Mouse (Mus musculus) heart, postnatal 14 days (tissue): ENCODE measurements at regions not wholly inside any gene's neighbourhood (a gene's known extent, or its start where the extent isn't known, plus 50 kb on each side); places are given as distances from the start of the nearest gene placed in this dataset.
A peak's percentile ranks its signal among the peaks of the same experiment; 100 is the strongest.
"Not testable (repeated sequence)": the region's sequence is repeated elsewhere in the genome, so short reads cannot be mapped to it uniquely, and the experiment has no call there.

ENCODE experiments used
- DNase-seq, 2 experiments: peaks; one replicate each; pipeline ENCODE4 v3.0.0; 2021 to 2022
- intact Hi-C: fragments of 180-260 bp; cut with DNase I; formaldehyde crosslinking; loops from one replicate; pipeline ENCODE4 v1.15.1; 2025

DNA sequence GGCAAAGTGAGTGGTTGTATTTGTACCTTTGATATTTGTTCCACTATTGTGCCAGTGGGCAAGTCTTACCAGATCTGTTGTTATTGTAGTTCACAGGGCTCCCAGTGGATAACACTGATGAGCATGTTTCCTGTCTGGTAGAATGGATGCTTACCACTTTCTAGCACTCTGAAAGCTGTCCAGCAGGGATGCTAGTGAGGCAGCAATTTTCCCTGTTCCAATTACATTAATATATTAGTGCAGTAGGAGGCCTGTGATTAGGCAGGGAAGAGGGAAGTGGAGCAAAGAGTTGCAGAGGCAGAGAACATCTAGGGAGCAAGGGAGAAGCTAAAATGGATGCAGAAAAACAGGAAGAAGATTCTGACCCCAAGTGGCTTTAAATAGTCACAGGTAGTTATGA, 348.0 kb downstream of the Adam29 start:
- intact Hi-C loops = loop anchor here (5.0 kb wide), 1 partner anchor 126 kb away; no protein-coding TSS in a partner anchor
- DNase-seq = not testable (repeated sequence)

DNA sequence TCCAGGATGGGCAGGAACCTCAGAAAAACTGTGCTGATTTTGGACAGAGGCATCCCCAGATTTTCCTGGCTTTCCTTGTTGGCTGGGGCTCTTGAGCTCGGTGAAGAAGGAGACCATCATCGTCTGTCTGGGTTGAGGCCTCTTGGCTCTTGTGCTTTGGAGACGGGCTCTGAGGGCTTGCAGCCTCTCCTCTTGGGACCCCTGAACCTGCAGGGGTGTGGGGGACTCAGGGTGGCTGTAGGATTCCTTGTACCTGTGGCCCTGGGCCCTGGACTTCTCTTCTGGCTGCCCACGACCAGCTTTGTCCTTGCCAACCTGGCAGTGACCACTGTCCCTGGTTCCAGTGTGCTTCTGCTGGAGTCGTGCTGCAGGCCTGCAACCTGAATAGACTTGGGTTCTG, 367.9 kb downstream of the Adam29 start:
- intact Hi-C loops = no loop called here
- DNase-seq = no peak

DNA sequence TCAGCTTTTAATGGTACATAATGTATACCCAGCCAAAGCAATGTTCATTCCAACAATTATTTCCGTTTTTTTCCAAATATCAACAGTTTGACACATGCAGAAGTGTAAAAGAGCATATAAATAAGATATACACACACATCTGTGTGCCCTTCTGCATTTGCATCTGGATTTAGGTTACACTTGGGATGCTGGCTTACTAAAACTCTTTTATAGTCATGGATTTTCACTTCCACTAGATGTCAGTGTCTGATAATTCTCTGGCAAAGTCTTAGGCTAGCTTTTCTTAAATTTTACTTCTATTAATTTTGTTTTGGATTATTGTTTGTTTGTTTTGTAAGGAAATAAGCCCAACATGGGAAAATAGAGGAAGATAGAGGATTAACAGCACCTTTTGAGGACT, 377.4 kb downstream of the Adam29 start:
- DNase-seq, intact Hi-C loops: not testable (repeated sequence)

DNA sequence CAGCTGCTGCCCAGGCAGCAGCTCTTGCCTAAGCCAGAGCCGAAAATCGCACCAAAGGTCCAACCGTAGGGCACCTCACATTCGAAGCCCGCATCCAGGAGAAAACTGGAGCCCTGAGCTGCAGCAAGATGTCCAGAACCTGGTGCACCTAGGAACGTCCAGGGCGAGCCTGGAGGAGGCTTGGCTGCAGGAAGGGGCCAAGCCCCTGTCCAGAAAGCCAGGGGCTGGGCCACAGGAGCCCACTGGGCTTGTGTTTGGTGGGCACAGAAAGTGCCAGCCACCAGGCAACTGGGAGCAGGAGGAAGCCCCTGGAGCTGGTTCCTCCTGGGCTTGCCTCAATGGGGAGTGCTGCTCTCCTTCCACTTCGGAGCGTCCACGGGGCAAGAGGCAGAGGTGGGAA, 387.6 kb downstream of the Adam29 start:
- intact Hi-C loops = not testable (repeated sequence)

DNA sequence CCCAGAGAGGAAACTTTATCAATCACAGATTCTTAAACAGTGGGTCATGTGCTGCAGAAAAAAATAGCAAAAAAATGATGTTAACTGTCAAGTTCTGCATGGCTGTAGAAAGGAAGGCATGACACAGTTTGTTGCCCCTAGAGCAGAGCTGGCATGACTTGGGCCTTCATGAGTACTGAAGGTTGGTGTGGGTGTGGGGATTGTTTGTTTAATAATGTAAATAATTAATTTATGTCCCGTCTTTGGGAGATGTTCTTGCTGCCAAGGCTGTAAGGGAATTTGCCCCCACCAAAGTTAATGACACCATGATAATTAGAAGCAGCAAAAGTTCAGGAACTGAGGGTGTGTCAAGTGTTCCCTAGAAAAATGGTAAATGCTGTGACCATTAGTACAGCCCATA, 429.4 kb downstream of the Adam29 start:
- intact Hi-C loops = no loop called here
- DNase-seq = no peak

More for the DNA sequence above, 387.6 kb downstream of the Adam29 start:
- peak in 1 of 2 experiments; percentile 12 for DNase-seq

DNA sequence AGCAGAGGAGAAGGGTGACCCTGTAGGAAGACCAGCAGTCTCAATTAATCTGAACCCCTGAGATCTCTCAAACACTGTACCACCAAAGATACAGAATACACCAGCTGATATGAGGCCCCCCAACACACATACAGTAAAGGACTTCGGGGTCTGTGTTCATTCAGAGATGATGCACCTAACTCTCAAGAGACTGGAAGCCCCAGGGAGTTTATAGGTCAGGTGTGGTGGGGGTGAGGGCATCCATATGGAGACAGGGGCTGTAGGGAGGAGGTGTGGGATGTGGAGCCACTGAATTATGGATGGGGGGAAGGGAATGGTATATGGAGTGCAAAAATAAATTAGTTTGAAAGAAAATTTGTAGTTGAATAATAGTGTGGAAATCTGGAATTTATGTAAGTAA, 429.8 kb downstream of the Adam29 start:
- DNase-seq = no peak
- intact Hi-C loops = no loop called here

DNA sequence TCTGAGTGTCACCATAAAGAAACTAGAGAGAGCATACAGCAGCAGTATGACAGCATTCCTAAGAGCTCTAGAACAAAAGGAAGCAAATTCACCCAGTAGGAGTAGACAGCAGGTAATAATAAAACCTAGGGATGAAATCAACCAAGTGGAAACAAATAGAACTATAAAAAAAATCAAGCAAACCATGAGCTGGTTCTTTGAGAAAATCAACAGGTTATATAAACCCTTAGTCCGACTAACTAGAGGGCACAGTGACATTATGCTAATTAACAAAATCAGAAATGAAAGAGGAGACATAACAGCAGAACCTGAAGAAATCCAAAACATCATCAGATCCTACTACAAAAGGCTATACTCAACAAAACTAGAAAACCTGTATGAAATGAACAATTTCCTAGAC, 434.4 kb downstream of the Adam29 start:
- intact Hi-C loops = no loop called here
- DNase-seq = no peak

DNA sequence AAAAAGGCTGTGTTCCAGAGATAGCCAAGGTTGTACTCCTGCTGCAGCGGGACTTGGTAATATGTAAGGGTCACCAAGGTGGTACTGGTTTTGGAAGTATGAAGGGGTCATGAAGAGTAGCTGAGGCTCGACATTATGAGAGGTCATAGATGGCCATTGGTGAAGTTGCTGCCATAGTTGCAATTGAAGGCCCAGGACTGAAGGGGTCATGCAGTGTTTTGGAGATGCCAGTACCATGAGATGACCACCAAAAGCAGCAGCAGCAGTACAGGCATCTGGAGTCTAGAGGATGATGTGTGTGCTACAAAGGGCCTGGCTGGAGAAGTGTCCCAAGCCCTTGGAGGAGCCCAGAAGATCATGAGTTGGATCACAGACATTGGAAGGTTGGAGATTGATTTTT, 440.0 kb downstream of the Adam29 start:
- DNase-seq, intact Hi-C loops: not testable (repeated sequence)

DNA sequence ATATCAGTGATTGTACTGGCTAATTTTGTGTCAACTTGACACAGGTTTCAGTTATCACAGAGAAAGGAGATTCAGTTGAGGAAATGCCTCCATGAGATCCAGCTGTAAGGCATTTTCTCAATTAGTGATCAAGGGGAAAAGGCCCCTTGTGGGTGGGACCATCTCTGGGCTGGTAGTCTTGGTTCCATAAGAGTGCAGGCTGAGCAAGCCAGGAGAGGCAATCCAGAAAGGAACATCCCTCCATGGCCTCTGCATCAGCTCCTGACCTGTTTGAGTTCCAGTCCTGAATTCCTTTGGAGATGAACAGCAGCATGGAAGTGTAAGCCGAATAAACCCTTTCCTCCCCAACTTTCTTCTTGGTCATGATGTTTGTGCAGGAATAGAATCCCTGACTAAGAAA, 440.8 kb downstream of the Adam29 start:
- intact Hi-C loops = loop anchor here (2.0 kb wide), 1 partner anchor 129 kb away; no protein-coding TSS in a partner anchor
- not testable (repeated sequence) for DNase-seq

DNA sequence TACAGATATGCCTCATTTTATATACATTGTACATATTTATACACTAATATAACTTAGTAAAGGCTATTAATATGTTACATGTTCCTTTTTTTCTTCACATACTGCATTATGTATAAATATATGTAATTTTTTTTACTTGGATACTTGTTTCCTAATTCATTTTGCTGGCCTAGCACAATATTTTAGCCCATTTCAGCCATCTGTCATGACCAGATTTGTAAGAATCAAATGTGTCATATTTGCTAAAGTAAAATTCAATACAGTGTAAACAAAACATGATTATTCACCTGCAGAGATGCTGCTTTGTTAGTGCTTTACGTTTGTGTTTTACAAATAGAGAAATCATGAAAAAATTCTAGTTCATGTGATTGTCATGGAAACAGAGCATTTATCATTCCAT, 441.3 kb downstream of the Adam29 start:
- intact Hi-C loops = loop anchor here (2.0 kb wide), 1 partner anchor 129 kb away; no protein-coding TSS in a partner anchor
- DNase-seq = no peak

DNA sequence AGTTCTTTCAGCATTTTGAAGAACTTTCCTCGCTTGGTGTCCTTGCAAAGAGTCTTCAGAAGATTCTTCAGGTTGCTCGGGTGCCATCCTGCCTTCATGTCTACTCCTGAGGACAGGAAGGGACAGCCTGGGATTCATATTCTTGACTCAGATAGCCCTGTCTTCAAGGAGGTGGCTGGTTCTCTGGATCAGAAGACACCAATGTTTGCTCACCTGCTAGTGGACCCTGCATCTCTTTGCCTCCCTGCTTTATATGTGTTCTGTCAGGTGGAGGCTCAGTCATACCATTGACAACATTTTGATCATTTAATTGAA, 441.9 kb downstream of the Adam29 start:
- intact Hi-C loops = loop anchor here (2.0 kb wide), 1 partner anchor 130 kb away; no protein-coding TSS in a partner anchor
- DNase-seq = no peak

DNA sequence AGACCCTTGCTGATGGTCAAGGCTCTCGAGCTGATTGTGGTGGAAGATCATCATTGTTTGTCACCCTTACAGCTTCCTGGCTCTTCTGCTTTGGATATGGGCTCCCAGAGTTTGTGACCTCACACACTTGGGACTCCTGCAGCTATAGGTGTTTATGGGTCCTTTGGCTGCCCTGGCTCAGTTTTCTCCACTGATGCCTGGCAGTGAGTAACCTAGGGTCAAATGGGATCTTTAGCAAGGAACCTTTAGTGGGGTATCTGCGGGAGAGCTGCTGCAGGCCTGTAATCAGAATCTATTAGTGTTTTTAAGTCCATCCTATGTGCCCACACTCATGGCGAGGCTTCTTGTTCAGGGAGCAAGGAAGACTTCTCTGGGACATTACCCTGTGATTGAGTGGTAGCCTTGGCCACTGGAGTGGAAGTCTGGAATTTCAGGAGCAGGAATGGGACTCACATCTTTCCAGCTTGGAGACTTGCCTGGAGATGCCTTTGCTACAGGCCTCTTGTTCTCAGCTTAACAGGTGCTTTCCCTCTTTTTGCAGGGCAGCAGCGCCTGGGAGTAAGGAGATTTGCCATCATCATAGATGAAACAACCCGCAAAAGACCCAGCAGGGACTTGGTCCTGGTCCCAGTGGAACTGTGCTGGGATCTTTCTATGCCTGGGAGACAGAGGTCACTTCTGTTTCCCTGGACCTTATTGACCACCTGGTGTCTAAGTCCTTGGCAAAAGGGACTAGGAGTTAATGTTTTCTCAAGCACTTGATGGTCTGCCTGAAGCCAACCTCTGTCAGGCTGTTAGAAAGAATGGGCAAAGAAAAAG, 442.5 kb downstream of the Adam29 start:
- intact Hi-C loops = loop anchor here (2.0 kb wide), 1 partner anchor 131 kb away; no protein-coding TSS in a partner anchor

DNA sequence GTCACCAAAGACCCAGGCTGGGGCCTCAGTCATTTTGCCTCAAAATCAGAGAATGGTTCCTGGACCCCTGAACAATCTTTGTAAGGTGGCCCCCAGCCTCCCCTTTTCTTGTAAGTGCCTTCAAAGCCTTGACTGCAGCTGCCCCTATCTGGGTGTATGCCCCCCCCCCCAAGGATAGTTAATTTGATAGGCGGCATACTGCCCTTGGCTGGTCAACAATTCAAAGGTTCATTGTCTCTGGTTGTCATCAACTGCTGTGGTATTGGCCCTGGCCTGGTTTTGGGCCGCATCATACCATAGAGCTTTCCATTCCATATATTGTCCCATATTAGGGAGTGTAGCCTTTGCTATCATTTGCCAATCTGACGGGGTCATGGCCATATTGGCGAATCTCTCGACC, 446.0 kb downstream of the Adam29 start:
- DNase-seq, intact Hi-C loops: not testable (repeated sequence)

More for the DNA sequence above, 442.5 kb downstream of the Adam29 start:
- no peak for DNase-seq

DNA sequence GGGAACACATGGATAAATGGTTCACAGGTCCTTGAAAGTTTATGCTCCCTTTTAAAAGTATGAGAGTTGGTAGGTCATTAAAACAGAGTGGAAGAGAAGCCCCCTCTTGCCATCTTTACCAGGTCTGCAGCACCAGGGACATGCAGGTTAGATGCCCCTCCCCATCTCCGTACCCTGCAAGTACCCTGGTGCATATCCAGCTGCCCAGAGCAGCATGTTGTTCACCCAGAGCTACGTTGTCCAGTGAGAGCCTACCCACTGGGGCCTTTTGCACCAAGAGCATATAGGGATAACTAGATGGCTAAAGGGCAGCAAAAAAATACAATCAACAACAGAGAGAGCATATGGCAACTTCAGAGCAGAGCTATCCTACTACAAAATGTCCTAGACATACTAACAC, 449.3 kb downstream of the Adam29 start:
- intact Hi-C loops = no loop called here
- no peak for DNase-seq
